Mouse (Mus musculus): ENCODE results near the gene Fam174b. TPM values are rescaled to one million over a fixed set of nuclear protein-coding genes. Genes with fewer than 3 reads are reported as not detected.

The Fam174b gene
- total RNA-seq, 4 experiments from 2014 or later = 28.0 to 32.7 (median 28.7) TPM

- DNase-seq (ENCODE audit: low spot score in 2 of 2) = no peak
These were observed 73.8 kb downstream of the Fam174b start for GRCm38 (mm10) chr7:73813887-73814286.

GRCm38 (mm10) chr7:73814454-73814853 is 74.4 kb downstream of the Fam174b start:
- DNase-seq (ENCODE audit: low spot score in 2 of 2) = no peak

- DNase-seq (ENCODE audit: low spot score in 2 of 2) = no peak
These were observed 76.3 kb downstream of the Fam174b start for GRCm38 (mm10) chr7:73816255-73816996.

GRCm38 (mm10) chr7:73819366-73819765 is 79.3 kb downstream of the Fam174b start:
- DNase-seq (ENCODE audit: low spot score in 2 of 2) = no peak

Small RNA genes lying within 50 kb of the gene (microRNA-seq; reads per million reads assigned to microRNA genes)
- 0 reads per million in 2 experiments for gene Mir7234

Other genes starting within 250 kb of the Fam174b start
- 10 to 100 TPM; 42.5 to 70.6 (median 55.4) TPM for gene Chd2, start 198.5 kb upstream of the Fam174b start, total RNA-seq (2022)

Measured in layer of hippocampus, adult 8-10 months (tissue).